Mouse (Mus musculus) CH12.LX (cell line): ENCODE results near the gene Rrp7a. TPM values are rescaled to one million over a fixed set of nuclear protein-coding genes. Genes with fewer than 3 reads are reported as not detected.

Experiments
- DNase-seq: peaks from one replicate; pipeline ENCODE4 v3.0.0-alpha.2; 2013; ENCODE audit errors: extremely low read depth
- H3K27ac ChIP-seq: 2 replicates; pipeline ENCODE4 v1.5.1; 2012; ENCODE audit warnings: low read depth, mild to moderate bottlenecking, control low read depth, moderate library complexity; ENCODE audit not compliant: insufficient read depth
- H3K27me3 ChIP-seq: replicated peaks from 2 replicates; pipeline ENCODE3; 2012; ENCODE audit warnings: inconsistent platforms
- H3K36me3 ChIP-seq, 2 experiments: replicated peaks in 1 of 2; 2 replicates each; pipeline versions ENCODE3 to v1.6.1; 2012; ENCODE audit warnings: inconsistent platforms in 1 of 2, low read length in 1 of 2, mild to moderate bottlenecking in 1 of 2, mixed read lengths in 1 of 2, moderate library complexity in 1 of 2; ENCODE audit not compliant: control insufficient read depth in 1 of 2, insufficient read depth in 1 of 2
- H3K4me1 ChIP-seq, 2 experiments: 2 replicates each; pipeline ENCODE4 v1.6.1; 2012; ENCODE audit warnings: inconsistent platforms in 1 of 2, moderate library complexity in 1 of 2; ENCODE audit not compliant: insufficient read depth in 2 of 2, control insufficient read depth in 1 of 2
- H3K4me2 ChIP-seq: 2 replicates; pipeline ENCODE4 v1.6.1; 2012; ENCODE audit warnings: low read depth, mild to moderate bottlenecking, control low read depth; ENCODE audit not compliant: poor library complexity, insufficient read depth, severe bottlenecking
- H3K4me3 ChIP-seq, 3 experiments: fragments of 150-350 bp in 1 of 3; sonication (generic) in 1 of 3; replicated peaks in 1 of 3; 2 replicates each; pipeline versions ENCODE3 to v1.5.1; 2011 to 2012; ENCODE audit warnings: low read depth in 2 of 3, low read length in 2 of 3, mild to moderate bottlenecking in 2 of 3, moderate library complexity in 2 of 3, control low read depth in 1 of 3, improper control_type of control experiment in 1 of 3, inconsistent platforms in 1 of 3, mixed read lengths in 1 of 3; ENCODE audit not compliant: poor library complexity in 1 of 3
- H3K79me2 ChIP-seq: replicated peaks from 2 replicates; pipeline ENCODE4 v1.6.1; 2012; ENCODE audit warnings: mild to moderate bottlenecking, moderate library complexity; ENCODE audit not compliant: control insufficient read depth, poor library complexity, insufficient read depth, severe bottlenecking; ENCODE audit errors: extremely low read depth
- H3K9ac ChIP-seq: 2 replicates; pipeline ENCODE4 v1.6.1; 2012; ENCODE audit warnings: low read depth, mild to moderate bottlenecking, control low read depth, moderate library complexity; ENCODE audit not compliant: insufficient read depth
- H3K9me3 ChIP-seq: replicated peaks from 2 replicates; pipeline ENCODE3; 2012; ENCODE audit warnings: low read length, inconsistent platforms, mixed read lengths
- CHD1 ChIP-seq: IDR thresholded peaks from 2 replicates; pipeline ENCODE4 v1.6.1; 2012; ENCODE audit warnings: low read depth, low read length, improper control_type of control experiment, inconsistent platforms
- CTCF ChIP-seq, 2 experiments: IDR thresholded peaks in 1 of 2; conservative IDR thresholded peaks in 1 of 2; 2 replicates each; pipeline ENCODE4 v1.5.1; 2011 to 2012; ENCODE audit warnings: low read depth in 2 of 2, low read length in 2 of 2, improper control_type of control experiment in 1 of 2, inconsistent platforms in 1 of 2, mild to moderate bottlenecking in 1 of 2, moderate library complexity in 1 of 2
- GABPA ChIP-seq: IDR thresholded peaks from 2 replicates; pipeline ENCODE4 v1.6.1; 2012; ENCODE audit warnings: low read depth, low read length, improper control_type of control experiment, inconsistent platforms; ENCODE audit not compliant: insufficient replicate concordance
- IRF4 ChIP-seq: IDR thresholded peaks from 2 replicates; pipeline ENCODE4 v1.6.1; 2014; ENCODE audit warnings: low read depth, mild to moderate bottlenecking, inconsistent platforms, low read length, improper control_type of control experiment
- JUN ChIP-seq: IDR thresholded peaks from 2 replicates; pipeline ENCODE4 v1.6.1; 2011; ENCODE audit warnings: low read depth, mild to moderate bottlenecking, low read length, improper control_type of control experiment, moderate library complexity; ENCODE audit not compliant: insufficient read depth
- JUND ChIP-seq: conservative IDR thresholded peaks from 2 replicates; pipeline ENCODE4 v1.6.1; 2011; ENCODE audit warnings: low read depth, low read length, improper control_type of control experiment
- KAT2A ChIP-seq: IDR thresholded peaks from 2 replicates; pipeline ENCODE4 v1.6.1; 2012; ENCODE audit warnings: low read length, improper control_type of control experiment, inconsistent platforms; ENCODE audit not compliant: insufficient replicate concordance
- MAX ChIP-seq: IDR thresholded peaks from 2 replicates; pipeline ENCODE4 v1.6.1; 2011; ENCODE audit warnings: low read length, improper control_type of control experiment
- MEF2A ChIP-seq: IDR thresholded peaks from 2 replicates; pipeline ENCODE4 v1.6.1; 2014; ENCODE audit warnings: low read depth, mild to moderate bottlenecking, inconsistent platforms, low read length, improper control_type of control experiment, borderline replicate concordance
- PAX5 ChIP-seq: IDR thresholded peaks from 2 replicates; pipeline ENCODE4 v1.6.1; 2012; ENCODE audit warnings: low read length, inconsistent platforms, mixed read lengths
- POLR2A ChIP-seq: IDR thresholded peaks from 2 replicates; pipeline ENCODE4 v1.6.1; 2011; ENCODE audit warnings: low read depth, mild to moderate bottlenecking, improper control_type of control experiment, low read length
- POLR2AphosphoS2 ChIP-seq: IDR thresholded peaks from 2 replicates; pipeline ENCODE4 v1.6.1; 2011; ENCODE audit warnings: low read depth, low read length, improper control_type of control experiment
- SIN3A ChIP-seq: IDR thresholded peaks from 2 replicates; pipeline ENCODE4 v1.6.1; 2012; ENCODE audit warnings: low read length, improper control_type of control experiment, inconsistent platforms
- TBP ChIP-seq: conservative IDR thresholded peaks from 2 replicates; pipeline ENCODE4 v1.6.1; 2011; ENCODE audit warnings: low read depth, low read length, improper control_type of control experiment
- ZC3H11A ChIP-seq: IDR thresholded peaks from 2 replicates; pipeline ENCODE4 v1.6.1; 2012; ENCODE audit warnings: low read depth, mild to moderate bottlenecking, inconsistent platforms, low read length, improper control_type of control experiment
- ZNF384 ChIP-seq: IDR thresholded peaks from 2 replicates; pipeline ENCODE4 v1.6.1; 2012; ENCODE audit warnings: low read depth, low read length, improper control_type of control experiment, inconsistent platforms
- dilution Hi-C: fragments of 300-500 bp; cut with MboI; formaldehyde crosslinking; loops from 2 replicates; pipeline ENCODE4 v1.14.3; 2020; ENCODE audit warnings: low sequenced_read_pairs; ENCODE audit not compliant: extremely low pct_unique_long_range_greater_than_20kb, extremely low pct_ligation_motif_present
- in situ Hi-C: fragments of 300-500 bp; cut with MboI; formaldehyde crosslinking; loops from 3 replicates; pipeline ENCODE4 v1.14.3; 2019; ENCODE audit warnings: low sequenced_read_pairs, low pct_ligation_motif_present, low pct_unique_long_range_greater_than_20kb, mixed read lengths
- polyA plus RNA-seq: library from polyadenylated mRNA; unstranded; fragments of >175 nt; gene quantifications from 2 replicates; pipeline ENCODE4 v1.2.1, GENCODE M21; 2012; ENCODE audit warnings: low read depth; ENCODE audit not compliant: insufficient read length
- total RNA-seq, 2 experiments: library from RNA; depleted of rRNA; stranded (reverse); fragments of 300-350 nt in 1 of 2; fragments of >200 nt in 1 of 2; gene quantifications; 2 replicates each; pipeline ENCODE4 v1.2.3; 2012 to 2014

The Rrp7a gene
- total and polyA plus RNA-seq, 3 experiments: 126 to 262 (median 156) TPM

DNA sequence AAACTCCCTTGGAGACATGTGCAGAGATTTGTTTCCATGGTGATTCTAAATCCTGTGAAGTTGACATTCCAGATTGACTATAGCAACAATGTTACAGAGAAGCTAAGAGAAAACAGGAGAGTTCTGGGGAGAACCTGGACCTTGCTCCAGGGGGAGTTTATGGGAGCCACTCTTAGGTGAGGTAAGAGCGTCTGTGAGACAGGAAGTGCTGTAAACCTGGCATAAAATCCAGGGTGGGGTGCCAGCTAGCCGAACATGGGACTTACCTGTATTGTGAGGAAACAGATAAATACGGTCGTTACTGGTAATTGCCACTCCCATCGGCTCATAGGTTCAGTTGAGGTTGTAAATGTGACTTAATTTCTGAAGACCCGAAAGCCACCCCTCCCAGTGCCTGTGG, 16.2 kb downstream of the Rrp7a start:
- Histone ChIP-seq H3K4me1 (peaks cover 0 to 26% of the 10 kb centered on the region in 2 experiments; a peak in 2 of 4 replicates), H3K27ac (no peak overlapping the region), H3K9ac (no peak overlapping the region), H3K4me2 (no peak overlapping the region), H3K4me3 (no peak overlapping the region), H3K36me3 (peaks cover 33 to 86% of the 10 kb centered on the region in 2 experiments), H3K79me2 (no peaks in the 10 kb centered on the region), H3K9me3 (no peaks in the 10 kb centered on the region), H3K27me3 (no peaks in the 10 kb centered on the region)
- TF ChIP-seq TBP (no peak), MAX (no peak), MEF2A (no peak)
- dilution Hi-C loops: no loop called here
- in situ Hi-C loops: no loop called here
- DNase-seq: no peak

DNA sequence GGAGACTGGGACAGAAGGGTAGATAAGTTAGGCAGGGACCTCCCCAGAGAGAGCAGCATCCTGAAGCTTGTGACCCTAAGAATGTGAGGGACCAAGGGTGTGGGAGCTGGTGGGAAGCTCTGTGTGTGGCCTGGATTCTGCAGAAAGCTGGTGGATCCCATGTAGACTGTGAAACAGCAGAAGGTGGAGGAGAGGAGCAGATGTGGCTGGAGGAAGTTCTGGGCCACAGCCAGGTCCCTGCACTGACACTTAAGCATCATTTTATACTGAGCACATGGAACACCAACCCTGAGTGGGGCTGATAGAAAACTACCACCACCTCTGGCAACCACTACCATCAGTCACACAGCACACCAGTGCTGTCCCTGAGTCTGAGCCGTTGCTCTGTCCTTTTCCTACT, 19.5 kb downstream of the Rrp7a start:
- no peak for DNase-seq
- no peak overlapping the region for H3K4me3 ChIP-seq
- no peak for TF ChIP-seq PAX5
- no peak for TF ChIP-seq IRF4
- TF ChIP-seq CTCF (conservative IDR thresholded peaks at IDR 0.05 in 1 of 2, IDR thresholded peaks at IDR 0.05 in 1 of 2; ENCODE audit: low read depth in 2 of 2, low read length in 2 of 2): no peak
- no peak for TF ChIP-seq ZC3H11A
- TF ChIP-seq JUN: no peak
- no peak for TF ChIP-seq JUND
- TF ChIP-seq ZNF384: no peak
- TF ChIP-seq GABPA: no peak
- no peak for TF ChIP-seq CHD1
- no peak for TF ChIP-seq KAT2A
- TF ChIP-seq SIN3A: no peak
- TF ChIP-seq POLR2AphosphoS2: no peak
- no peak for TF ChIP-seq MEF2A
- TF ChIP-seq POLR2A: no peak
- TF ChIP-seq, all 38 proteins: peak for 0
- no peaks in the 10 kb centered on the region for H3K9me3 ChIP-seq
- in situ Hi-C loops (no loop called here), dilution Hi-C loops (no loop called here)
- peaks cover 0 to 30% of the 10 kb centered on the region in 2 experiments; a peak in 2 of 4 replicates for H3K4me1 ChIP-seq
- H3K9ac ChIP-seq: no peak overlapping the region
- no peaks in the 10 kb centered on the region for H3K27me3 ChIP-seq
- H3K36me3 ChIP-seq: peaks cover 26 to 65% of the 10 kb centered on the region in 2 experiments
- H3K79me2 ChIP-seq: no peaks in the 10 kb centered on the region
- no peak overlapping the region for H3K27ac ChIP-seq
- no peak overlapping the region for H3K4me2 ChIP-seq
